Mouse (Mus musculus) urinary bladder, postnatal 14 days (tissue): Measurements from ENCODE around the gene Cmas.
A peak's percentile ranks its signal among the peaks of the same experiment; 100 is the strongest.

Experiments used
- DNase-seq: peaks from one replicate; pipeline ENCODE4 v3.0.0; 2021; ENCODE audit warnings: low spot score

Gene Cmas

GRCm38 (mm10) chr6:142756507-142757333 is at the start of gene Cmas:
Gene Cmas (plus strand): TSS chr6:142756686.
- DNase-seq, result peak; percentile 92

GRCm38 (mm10) chr6:142706688-142707087 is 49.8 kb upstream of the Cmas start:
- DNase-seq, result no peak

- DNase-seq, result no peak
Measured at GRCm38 (mm10) chr6:142708369-142708768, 48.1 kb upstream of the Cmas start.

GRCm38 (mm10) chr6:142710690-142711089 is 45.8 kb upstream of the Cmas start:
- no peak for DNase-seq

- no peak for DNase-seq
Measured at GRCm38 (mm10) chr6:142711106-142711505, 45.4 kb upstream of the Cmas start.

- DNase-seq, result no peak
Measured at GRCm38 (mm10) chr6:142715026-142715425, 41.5 kb upstream of the Cmas start.

- DNase-seq, result no peak
Measured at GRCm38 (mm10) chr6:142717186-142717585, 39.3 kb upstream of the Cmas start.

- DNase-seq, result no peak
Measured at GRCm38 (mm10) chr6:142718167-142718566, 38.3 kb upstream of the Cmas start.

- DNase-seq, result no peak
Measured at GRCm38 (mm10) chr6:142720641-142721040, 35.8 kb upstream of the Cmas start.

- DNase-seq, result no peak
Measured at GRCm38 (mm10) chr6:142721731-142722130, 34.8 kb upstream of the Cmas start.

GRCm38 (mm10) chr6:142726032-142726431 is 30.5 kb upstream of the Cmas start:
- no peak for DNase-seq

GRCm38 (mm10) chr6:142732567-142733290 is 23.8 kb upstream of the Cmas start:
- no peak for DNase-seq

GRCm38 (mm10) chr6:142735302-142736005 is 21.0 kb upstream of the Cmas start:
- no peak for DNase-seq

- no peak for DNase-seq
Measured at GRCm38 (mm10) chr6:142738225-142738624, 18.3 kb upstream of the Cmas start.

GRCm38 (mm10) chr6:142738637-142739036 is 17.8 kb upstream of the Cmas start:
- no peak for DNase-seq

GRCm38 (mm10) chr6:142741763-142742162 is 14.7 kb upstream of the Cmas start:
- no peak for DNase-seq

GRCm38 (mm10) chr6:142743193-142743592 is 13.3 kb upstream of the Cmas start:
- DNase-seq, result no peak

GRCm38 (mm10) chr6:142745484-142745883 is 11.0 kb upstream of the Cmas start:
- no peak for DNase-seq

- DNase-seq, result no peak
Measured at GRCm38 (mm10) chr6:142746765-142747164, 9.7 kb upstream of the Cmas start.

- DNase-seq, result no peak
Measured at GRCm38 (mm10) chr6:142747165-142747564, 9.3 kb upstream of the Cmas start.

- DNase-seq, result no peak
Measured at GRCm38 (mm10) chr6:142748057-142748708, 8.3 kb upstream of the Cmas start.

GRCm38 (mm10) chr6:142751365-142751764 is 5.1 kb upstream of the Cmas start:
- DNase-seq, result no peak
